Mouse (Mus musculus) MEL (cell line): ENCODE results near the gene Slc16a11. TPM values are rescaled to one million over a fixed set of nuclear protein-coding genes. Genes with fewer than 3 reads are reported as not detected.
"Not testable (repeated sequence)": the region's sequence is repeated elsewhere in the genome, so short reads cannot be mapped to it uniquely, and the experiment has no call there.

Experiments used
- DNase-seq: peaks from one replicate; pipeline ENCODE4 v3.0.0; 2011; ENCODE audit warnings: low read depth, low spot score
- H3K27ac ChIP-seq: 2 replicates; pipeline ENCODE4 v1.5.1; 2012; ENCODE audit warnings: low read depth, mild to moderate bottlenecking, control low read depth, low read length, moderate library complexity; ENCODE audit not compliant: control insufficient read depth
- H3K27me3 ChIP-seq, 2 experiments: fragments of 150-350 bp in 1 of 2; sonication (generic) in 1 of 2; 2 replicates each; pipeline ENCODE4 v1.6.1; 2012; ENCODE audit warnings: low read length in 2 of 2, mild to moderate bottlenecking in 2 of 2, improper control_type of control experiment in 1 of 2, moderate library complexity in 1 of 2; ENCODE audit not compliant: insufficient read depth in 2 of 2, control insufficient read depth in 1 of 2
- H3K36me3 ChIP-seq, 2 experiments: 2 replicates each; pipeline ENCODE4 v1.6.1; 2012 to 2014; ENCODE audit warnings: low read length in 2 of 2, improper control_type of control experiment in 1 of 2, inconsistent platforms in 1 of 2, mild to moderate bottlenecking in 1 of 2; ENCODE audit not compliant: insufficient read depth in 2 of 2, control insufficient read depth in 1 of 2
- H3K4me1 ChIP-seq, 2 experiments: fragments of 150-350 bp in 1 of 2; sonication (generic) in 1 of 2; 2 replicates each; pipeline ENCODE4 v1.6.1; 2012; ENCODE audit warnings: low read length in 2 of 2, improper control_type of control experiment in 1 of 2, mild to moderate bottlenecking in 1 of 2; ENCODE audit not compliant: insufficient read depth in 2 of 2, control insufficient read depth in 1 of 2
- H3K4me3 ChIP-seq, 2 experiments: fragments of 150-350 bp in 1 of 2; sonication (generic) in 1 of 2; 2 replicates each; pipeline ENCODE4 v1.5.1; 2012; ENCODE audit warnings: low read depth in 2 of 2, low read length in 2 of 2, mild to moderate bottlenecking in 2 of 2, moderate library complexity in 2 of 2, control low read depth in 1 of 2, improper control_type of control experiment in 1 of 2; ENCODE audit not compliant: control insufficient read depth in 1 of 2, insufficient read depth in 1 of 2
- H3K79me2 ChIP-seq: 2 replicates; pipeline ENCODE4 v1.6.1; 2012; ENCODE audit warnings: mild to moderate bottlenecking, low read length, moderate library complexity; ENCODE audit not compliant: control insufficient read depth, poor library complexity, insufficient read depth
- H3K9ac ChIP-seq: 2 replicates; pipeline ENCODE4 v1.6.1; 2012; ENCODE audit warnings: low read depth, mild to moderate bottlenecking, control low read depth, low read length, moderate library complexity; ENCODE audit not compliant: control insufficient read depth, poor library complexity, severe bottlenecking
- H3K9me3 ChIP-seq: fragments of 150-350 bp; sonication (generic); replicated peaks from 2 replicates; pipeline ENCODE4 v1.6.1; 2012; ENCODE audit warnings: mild to moderate bottlenecking, low read length, improper control_type of control experiment, moderate library complexity; ENCODE audit not compliant: insufficient read depth
- CHD1 ChIP-seq: IDR thresholded peaks from 2 replicates; pipeline ENCODE4 v1.6.1; 2012; ENCODE audit warnings: low read depth, mild to moderate bottlenecking, inconsistent platforms, low read length, improper control_type of control experiment
- CHD2 ChIP-seq: IDR thresholded peaks from 2 replicates; pipeline ENCODE4 v1.6.1; 2011; ENCODE audit warnings: low read length, improper control_type of control experiment
- CTCF ChIP-seq, 3 experiments: IDR thresholded peaks in 2 of 3; conservative IDR thresholded peaks in 1 of 3; 2 replicates each; pipeline ENCODE4 v1.5.1; 2011 to 2012; ENCODE audit warnings: low read length in 3 of 3, low read depth in 2 of 3, mild to moderate bottlenecking in 2 of 3, improper control_type of control experiment in 1 of 3, inconsistent platforms in 1 of 3, mixed read lengths in 1 of 3, moderate library complexity in 1 of 3; ENCODE audit not compliant: control insufficient read depth in 1 of 3, insufficient read depth in 1 of 3, poor library complexity in 1 of 3, severe bottlenecking in 1 of 3
- ELF1 ChIP-seq: IDR thresholded peaks from 2 replicates; pipeline ENCODE4 v1.6.1; 2014; ENCODE audit warnings: low read depth, mild to moderate bottlenecking, inconsistent platforms, low read length, improper control_type of control experiment, moderate library complexity
- EP300 ChIP-seq, 2 experiments: IDR thresholded peaks; 2 replicates each; pipeline ENCODE4 v1.6.1; 2011; ENCODE audit warnings: improper control_type of control experiment in 2 of 2, low read length in 2 of 2, low read depth in 1 of 2, mild to moderate bottlenecking in 1 of 2
- ETS1 ChIP-seq: IDR thresholded peaks from 2 replicates; pipeline ENCODE4 v1.6.1; 2012; ENCODE audit warnings: low read depth, mild to moderate bottlenecking, inconsistent platforms, low read length, improper control_type of control experiment, moderate library complexity
- GATA1 ChIP-seq: IDR thresholded peaks from 2 replicates; pipeline ENCODE4 v1.6.1; 2011; ENCODE audit warnings: low read depth, low read length, improper control_type of control experiment
- JUND ChIP-seq: IDR thresholded peaks from 2 replicates; pipeline ENCODE4 v1.6.1; 2011; ENCODE audit warnings: low read depth, mild to moderate bottlenecking, improper control_type of control experiment, low read length
- KAT2A ChIP-seq: conservative IDR thresholded peaks from 2 replicates; pipeline ENCODE4 v1.6.1; 2012; ENCODE audit warnings: low read depth, low read length, improper control_type of control experiment, inconsistent platforms
- MAZ ChIP-seq: IDR thresholded peaks from 2 replicates; pipeline ENCODE4 v1.6.1; 2012; ENCODE audit warnings: low read depth, mild to moderate bottlenecking, inconsistent platforms, low read length, improper control_type of control experiment
- MEF2A ChIP-seq: IDR thresholded peaks from 2 replicates; pipeline ENCODE4 v1.6.1; 2014; ENCODE audit warnings: low read depth, mild to moderate bottlenecking, inconsistent platforms, low read length, improper control_type of control experiment; ENCODE audit not compliant: poor library complexity, insufficient replicate concordance, severe bottlenecking; ENCODE audit errors: extremely low read depth
- MYB ChIP-seq: IDR thresholded peaks from 2 replicates; pipeline ENCODE4 v1.6.1; 2011; ENCODE audit warnings: mild to moderate bottlenecking, low read depth, low read length, improper control_type of control experiment
- MYC ChIP-seq: IDR thresholded peaks from 2 replicates; pipeline ENCODE4 v1.6.1; 2011; ENCODE audit warnings: low read depth, mild to moderate bottlenecking, low read length, improper control_type of control experiment, moderate library complexity
- NELFE ChIP-seq: IDR thresholded peaks from 2 replicates; pipeline ENCODE4 v1.6.1; 2011; ENCODE audit warnings: low read depth, low read length, improper control_type of control experiment
- NRF1 ChIP-seq: IDR thresholded peaks from 2 replicates; pipeline ENCODE4 v1.6.1; 2014; ENCODE audit warnings: low read depth, mild to moderate bottlenecking, inconsistent platforms, low read length, improper control_type of control experiment, moderate library complexity; ENCODE audit not compliant: poor library complexity, insufficient read depth, severe bottlenecking
- POLR2A ChIP-seq, 2 experiments: IDR thresholded peaks; 2 replicates each; pipeline ENCODE4 v1.6.1; 2011 to 2012; ENCODE audit warnings: low read length in 2 of 2, mild to moderate bottlenecking in 2 of 2, control low read depth in 1 of 2, improper control_type of control experiment in 1 of 2, low read depth in 1 of 2, moderate library complexity in 1 of 2; ENCODE audit not compliant: control insufficient read depth in 1 of 2, insufficient read depth in 1 of 2, poor library complexity in 1 of 2
- POLR2AphosphoS2 ChIP-seq: IDR thresholded peaks from 2 replicates; pipeline ENCODE4 v1.6.1; 2011; ENCODE audit warnings: low read length, improper control_type of control experiment
- RAD21 ChIP-seq: IDR thresholded peaks from 2 replicates; pipeline ENCODE4 v1.6.1; 2011; ENCODE audit warnings: mild to moderate bottlenecking, low read depth, low read length, improper control_type of control experiment
- RCOR1 ChIP-seq: IDR thresholded peaks from 2 replicates; pipeline ENCODE4 v1.6.1; 2012; ENCODE audit warnings: low read depth, mild to moderate bottlenecking, inconsistent platforms, low read length, improper control_type of control experiment
- TAL1 ChIP-seq: IDR thresholded peaks from 2 replicates; pipeline ENCODE4 v1.6.1; 2012; ENCODE audit warnings: mild to moderate bottlenecking, inconsistent platforms, low read length, moderate library complexity, mixed read lengths
- TBP ChIP-seq: IDR thresholded peaks from 2 replicates; pipeline ENCODE4 v1.8.0; 2011; ENCODE audit warnings: low read depth, low read length, improper control_type of control experiment
- UBTF ChIP-seq: IDR thresholded peaks from 2 replicates; pipeline ENCODE4 v1.6.1; 2012; ENCODE audit warnings: low read depth, mild to moderate bottlenecking, inconsistent platforms, low read length, improper control_type of control experiment, moderate library complexity, borderline replicate concordance; ENCODE audit not compliant: insufficient read depth
- USF2 ChIP-seq, 2 experiments: IDR thresholded peaks; 2 replicates each; pipeline ENCODE4 v1.6.1; 2011 to 2012; ENCODE audit warnings: improper control_type of control experiment in 2 of 2, low read length in 2 of 2, borderline replicate concordance in 1 of 2, inconsistent platforms in 1 of 2, low read depth in 1 of 2, mild to moderate bottlenecking in 1 of 2; ENCODE audit not compliant: insufficient read depth in 1 of 2
- ZMIZ1 ChIP-seq: IDR thresholded peaks from 2 replicates; pipeline ENCODE4 v1.6.1; 2012; ENCODE audit warnings: low read depth, mild to moderate bottlenecking, inconsistent platforms, low read length, improper control_type of control experiment, moderate library complexity
- polyA plus RNA-seq, 2 experiments: library from polyadenylated mRNA; stranded (reverse) in 1 of 2; unstranded in 1 of 2; fragments of >175 nt in 1 of 2; fragments of >200 nt in 1 of 2; gene quantifications; 2 replicates each; pipeline versions ENCODE4 v1.2.1 to v1.2.4; 2012; ENCODE audit warnings: low replicate concordance in 2 of 2, low read depth in 1 of 2; ENCODE audit not compliant: insufficient read length in 2 of 2, insufficient read depth in 1 of 2, missing spikeins in 1 of 2
- total RNA-seq: library from RNA; depleted of rRNA; stranded (reverse); fragments of 300-350 nt; gene quantifications from 2 replicates; pipeline ENCODE4 v1.2.3, GENCODE M21; 2012

Gene Slc16a11
- total and polyA plus RNA-seq, 3 experiments = 0.31 to 1.2 TPM; not detected in 1

DNA sequence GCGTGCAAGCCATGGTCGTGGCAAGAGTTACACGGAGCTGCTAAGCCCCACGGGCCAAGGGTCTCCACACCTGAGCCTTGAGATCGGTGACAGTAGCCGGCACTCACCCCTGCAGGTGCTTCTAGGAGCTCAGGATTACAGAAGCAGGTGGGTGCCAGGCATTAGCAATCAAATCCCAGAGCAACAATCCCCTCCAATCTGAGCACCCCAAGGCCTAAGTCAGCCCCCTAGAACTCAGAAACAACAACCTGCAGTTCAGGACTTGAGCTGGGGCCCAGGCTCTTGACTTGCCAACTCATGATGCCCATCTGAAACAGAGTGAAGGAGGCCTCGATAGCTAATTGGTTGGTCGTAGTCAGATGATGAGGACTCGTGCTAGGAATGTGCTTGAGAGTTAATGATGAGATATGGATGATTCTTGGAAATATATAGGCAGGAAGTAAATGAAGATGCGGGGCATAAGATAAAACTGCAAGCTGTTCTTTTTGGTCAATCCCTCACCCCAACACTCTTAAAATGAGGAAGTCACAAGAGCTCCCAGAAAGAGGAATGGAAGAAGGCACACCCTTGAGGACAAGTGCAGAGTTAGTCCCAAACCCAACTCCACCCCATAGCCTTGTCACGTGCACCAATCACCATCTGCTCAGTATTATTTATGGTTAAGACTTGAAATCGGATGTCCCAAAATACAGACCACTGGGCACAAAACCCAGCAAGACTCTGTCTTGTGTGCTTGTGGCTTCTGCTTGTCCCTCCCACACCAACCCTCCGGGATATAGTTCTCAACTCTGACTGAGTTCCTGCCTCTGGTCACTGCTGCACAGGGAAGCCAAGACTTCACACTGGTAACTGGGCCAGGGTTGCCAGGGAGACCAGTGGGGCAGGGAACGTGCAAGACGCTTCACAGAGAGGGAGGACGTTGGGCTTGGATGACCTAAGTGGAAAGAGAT, 46.3 kb upstream of the Slc16a11 start (continued):
- TF ChIP-seq ELF1 (no peak; the same call in 1 of the 2 replicates), MAZ (peak; percentile 21; the same call in 1 of the 2 replicates), TAL1 (peak; percentile 81), MYB (no peak), ETS1 (peak; percentile 87), TBP (peak; percentile 94), USF2 (IDR thresholded peaks at IDR 0.05; ENCODE audit: borderline replicate concordance in 1 of 2, insufficient read depth in 1 of 2, low read depth in 1 of 2, low read length in 2 of 2) (0 out of 4 replicates have a peak, but pooled peaks of 1 of the 2 experiments have one; percentile 63)

DNA sequence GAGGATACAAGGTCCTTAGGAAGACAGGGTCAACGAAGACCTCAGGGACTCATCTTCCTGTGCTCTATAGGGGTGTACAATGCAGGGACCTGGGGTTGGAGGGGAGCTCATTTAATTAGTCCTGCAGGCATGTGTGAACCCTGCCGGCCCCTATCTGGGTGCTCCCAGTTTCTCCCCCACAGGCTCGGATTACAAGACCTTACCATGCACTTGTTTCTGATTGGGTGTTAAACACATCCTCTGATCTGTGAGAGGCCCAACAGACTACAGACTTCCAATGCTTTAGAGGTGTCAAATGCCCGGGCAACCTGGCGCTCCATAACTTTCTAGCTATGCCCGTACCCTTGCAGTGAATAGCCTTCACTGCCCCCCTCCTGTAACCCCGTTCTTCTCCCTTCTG, 44.4 kb upstream of the Slc16a11 start:
- H3K4me1 ChIP-seq = peaks cover 2 to 24% of the 10 kb centered on the region in 2 experiments; a peak in 3 of 4 replicates
- H3K79me2 ChIP-seq = no peaks in the 10 kb centered on the region
- H3K4me3 ChIP-seq = no peak overlapping the region
- TF ChIP-seq POLR2A (IDR thresholded peaks at IDR 0.05; ENCODE audit: control insufficient read depth in 1 of 2, insufficient read depth in 1 of 2, low read depth in 1 of 2, low read length in 2 of 2, poor library complexity in 1 of 2) (no peak), MEF2A (no peak), UBTF (no peak), GATA1 (no peak), MYC (no peak), CHD1 (no peak), RAD21 (no peak), ZMIZ1 (no peak), NRF1 (no peak), KAT2A (no peak), EP300 (IDR thresholded peaks at IDR 0.05; ENCODE audit: low read depth in 1 of 2, low read length in 2 of 2) (no peak), ELF1 (no peak), CTCF (IDR thresholded peaks at IDR 0.05 in 2 of 3, conservative IDR thresholded peaks at IDR 0.05 in 1 of 3; ENCODE audit: control insufficient read depth in 1 of 3, insufficient read depth in 1 of 3, low read depth in 2 of 3, low read length in 3 of 3, poor library complexity in 1 of 3, severe bottlenecking in 1 of 3) (no peak), NELFE (no peak), POLR2AphosphoS2 (no peak), RCOR1 (no peak), TAL1 (no peak), TBP (no peak), CHD2 (no peak), JUND (no peak)
- H3K9me3 ChIP-seq = no peaks in the 10 kb centered on the region
- H3K27ac ChIP-seq = no peak overlapping the region
- no peaks in the 10 kb centered on the region for H3K27me3 ChIP-seq
- no peak overlapping the region for H3K9ac ChIP-seq
- peaks cover 0 to 15% of the 10 kb centered on the region in 2 experiments; a peak in 2 of 4 replicates for H3K36me3 ChIP-seq
- no peak for DNase-seq

GRCm38 (mm10) chr11:70169471-70169870, 43.1 kb upstream of the Slc16a11 start:
- Histone ChIP-seq H3K4me1 (peaks cover 2 to 24% of the 10 kb centered on the region in 2 experiments; a peak in 3 of 4 replicates), H3K36me3 (peaks cover 0 to 15% of the 10 kb centered on the region in 2 experiments; a peak in 2 of 4 replicates)
- H3K9ac ChIP-seq, H3K4me3 ChIP-seq, H3K27me3 ChIP-seq, H3K79me2 ChIP-seq, H3K9me3 ChIP-seq, DNase-seq, H3K27ac ChIP-seq: not testable (repeated sequence)
